Mouse (Mus musculus) limb, embryonic 11.5 days (tissue): ENCODE measurements around the gene Atp8a2. TPM values are rescaled to one million over a fixed set of nuclear protein-coding genes. Genes with fewer than 3 reads are reported as not detected.
"Not testable (repeated sequence)": the region's sequence is repeated elsewhere in the genome, so short reads cannot be mapped to it uniquely, and the experiment has no call there.

Source experiments
- ATAC-seq: fragments of 200-750 bp; cut with Nextera tagmentation; 2 replicates; pipeline ENCODE4 v1.8.0; 2017; ENCODE audit warnings: low read depth; ENCODE audit not compliant: insufficient number of reproducible peaks, low FRiP score, low TSS enrichment
- DNase-seq: peaks from one replicate; pipeline ENCODE4 v3.0.0-alpha.2; 2015; ENCODE audit warnings: low spot score
- H3K27ac ChIP-seq: fragments of 300-500 bp; sonication (generic); replicated peaks from 2 replicates; pipeline ENCODE4 v1.5.1; 2014; ENCODE audit warnings: low read depth, mild to moderate bottlenecking, low read length
- H3K27me3 ChIP-seq: fragments of 300-500 bp; sonication (generic); 2 replicates; pipeline ENCODE4 v1.6.1; 2014; ENCODE audit warnings: mild to moderate bottlenecking, low read length, mixed read lengths; ENCODE audit not compliant: control insufficient read depth, insufficient read depth
- H3K36me3 ChIP-seq: fragments of 300-500 bp; sonication (generic); 2 replicates; pipeline ENCODE4 v1.6.1; 2014; ENCODE audit warnings: mild to moderate bottlenecking, low read length, moderate library complexity, mixed read lengths; ENCODE audit not compliant: control insufficient read depth, insufficient read depth
- H3K4me1 ChIP-seq: fragments of 300-500 bp; sonication (generic); 2 replicates; pipeline ENCODE4 v1.6.1; 2014; ENCODE audit warnings: low read length, mixed read lengths; ENCODE audit not compliant: control insufficient read depth, insufficient read depth
- H3K4me2 ChIP-seq: fragments of 300-500 bp; sonication (generic); 2 replicates; pipeline ENCODE4 v1.6.1; 2014; ENCODE audit warnings: low read depth, mild to moderate bottlenecking, moderate library complexity; ENCODE audit not compliant: severe bottlenecking
- H3K4me3 ChIP-seq: fragments of 300-500 bp; sonication (generic); 2 replicates; pipeline ENCODE4 v1.5.1; 2014; ENCODE audit warnings: low read depth, low read length
- H3K9ac ChIP-seq: fragments of 300-500 bp; sonication (generic); 2 replicates; pipeline ENCODE4 v1.6.1; 2014; ENCODE audit warnings: mild to moderate bottlenecking, low read length
- H3K9me3 ChIP-seq: fragments of 300-500 bp; sonication (generic); 2 replicates; pipeline ENCODE4 v1.6.1; 2016; ENCODE audit warnings: low read length; ENCODE audit not compliant: control insufficient read depth
- WGBS: fragments of 180-500 bp; shearing (Covaris S2); extraction: QIAGEN DNeasy Blood & Tissue Kit; methylation state at CpG from one replicate; pipeline ENCODE4 v1.1.7; 2014; 5-methylcytosine and 5-hydroxymethylcytosine counted together
- polyA plus RNA-seq: library from polyadenylated mRNA; unstranded; fragments of >200 nt; fragmentation: Nextera tagmentation; extraction: Ambion mirVana; gene quantifications from 2 replicates; pipeline ENCODE4 v1.2.1, GENCODE M21; 2014

Gene Atp8a2
- polyA plus RNA-seq, 1 experiment from 2014 or later = 2.7 TPM

- Histone ChIP-seq H3K4me3 (no peak overlapping the region), H3K9ac (no peak overlapping the region), H3K9me3 (no peaks in the 10 kb centered on the region), H3K4me1 (peaks cover 12% of the 10 kb centered on the region), H3K27me3 (no peaks in the 10 kb centered on the region), H3K4me2 (no peak overlapping the region; the same call in 1 of the 2 replicates), H3K36me3 (no peaks in the 10 kb centered on the region), H3K27ac (no peak overlapping the region)
- WGBS = 21% methylated on average over 9 of the region's 9 CpGs
- DNase-seq = no peak
- ATAC-seq = no peak
These were observed 572.6 kb downstream of the Atp8a2 start for GRCm38 (mm10) chr14:59624326-59624885.

- H3K4me2 ChIP-seq = no peak overlapping the region
- WGBS = 41% methylated on average over 7 of the region's 7 CpGs
- H3K4me3 ChIP-seq = no peak overlapping the region
- H3K4me1 ChIP-seq = peaks cover 5% of the 10 kb centered on the region; the same call in 1 of the 2 replicates
- no peaks in the 10 kb centered on the region for H3K27me3 ChIP-seq
- DNase-seq = no peak
- H3K27ac ChIP-seq = no peak overlapping the region
- no peak for ATAC-seq
- no peak overlapping the region for H3K9ac ChIP-seq
- no peaks in the 10 kb centered on the region for H3K9me3 ChIP-seq
- H3K36me3 ChIP-seq = no peaks in the 10 kb centered on the region
These were observed 580.2 kb downstream of the Atp8a2 start for GRCm38 (mm10) chr14:59616802-59617201.

- H3K27ac ChIP-seq, H3K4me2 ChIP-seq, ATAC-seq, H3K4me1 ChIP-seq, H3K9me3 ChIP-seq, H3K4me3 ChIP-seq, H3K36me3 ChIP-seq, H3K9ac ChIP-seq, H3K27me3 ChIP-seq: not testable (repeated sequence)
- 73% methylated on average over 3 of the region's 3 CpGs for whole genome bisulfite sequencing
- DNase-seq = peak; percentile 19
These were observed 582.8 kb downstream of the Atp8a2 start for GRCm38 (mm10) chr14:59614149-59614548.

- ATAC-seq = no peak
- H3K4me2 ChIP-seq = no peak overlapping the region
- peak; percentile 85 for DNase-seq
These were observed 583.9 kb downstream of the Atp8a2 start for GRCm38 (mm10) chr14:59612920-59613625.

GRCm38 (mm10) chr14:59607021-59607420, 590.0 kb downstream of the Atp8a2 start:
- Histone ChIP-seq H3K4me2 (no peak overlapping the region), H3K9me3 (no peaks in the 10 kb centered on the region), H3K4me3 (no peak overlapping the region), H3K4me1 (no peaks in the 10 kb centered on the region), H3K27ac (no peak overlapping the region), H3K36me3 (no peaks in the 10 kb centered on the region), H3K9ac (no peak overlapping the region), H3K27me3 (no peaks in the 10 kb centered on the region)
- 47% methylated on average over 3 of the region's 3 CpGs for WGBS
- DNase-seq = peak; percentile 21
- no peak for ATAC-seq

More at GRCm38 (mm10) chr14:59612920-59613625, 583.9 kb downstream of the Atp8a2 start:
- H3K4me3 ChIP-seq = no peak overlapping the region
- no peak overlapping the region for H3K9ac ChIP-seq
- H3K36me3 ChIP-seq = no peaks in the 10 kb centered on the region
- H3K9me3 ChIP-seq = no peaks in the 10 kb centered on the region
- peaks cover 5% of the 10 kb centered on the region; the same call in 1 of the 2 replicates for H3K4me1 ChIP-seq
- WGBS = 42% methylated on average over 14 of the region's 14 CpGs
- H3K27me3 ChIP-seq = no peaks in the 10 kb centered on the region
- no peak overlapping the region for H3K27ac ChIP-seq

GRCm38 (mm10) chr14:59605671-59606353, 591.2 kb downstream of the Atp8a2 start:
- Histone ChIP-seq H3K4me1 (no peaks in the 10 kb centered on the region), H3K27me3 (no peaks in the 10 kb centered on the region), H3K4me3 (no peak overlapping the region), H3K9me3 (no peaks in the 10 kb centered on the region), H3K36me3 (no peaks in the 10 kb centered on the region), H3K9ac (no peak overlapping the region), H3K4me2 (no peak overlapping the region), H3K27ac (no peak overlapping the region)
- ATAC-seq = no peak
- WGBS = 27% methylated on average over 5 of the region's 5 CpGs
- DNase-seq = peak; percentile 86

- Histone ChIP-seq H3K36me3 (no peaks in the 10 kb centered on the region), H3K4me3 (no peak overlapping the region), H3K27me3 (no peaks in the 10 kb centered on the region), H3K4me2 (no peak overlapping the region), H3K4me1 (no peaks in the 10 kb centered on the region), H3K27ac (no peak overlapping the region), H3K9ac (no peak overlapping the region), H3K9me3 (no peaks in the 10 kb centered on the region)
- DNase-seq = peak; percentile 48
- no peak for ATAC-seq
- 68% methylated on average over 5 of the region's 5 CpGs for WGBS
These were observed 592.9 kb downstream of the Atp8a2 start for GRCm38 (mm10) chr14:59604002-59604645.

GRCm38 (mm10) chr14:59598260-59598627, 598.7 kb downstream of the Atp8a2 start:
- H3K4me1 ChIP-seq = peaks cover 4% of the 10 kb centered on the region; the same call in 1 of the 2 replicates
- H3K4me3 ChIP-seq = peak overlapping the region; percentile 91
- H3K9ac ChIP-seq = peak overlapping the region; percentile 73
- no peaks in the 10 kb centered on the region for H3K9me3 ChIP-seq
- H3K4me2 ChIP-seq = peak overlapping the region; percentile 62
- H3K27ac ChIP-seq = no peak overlapping the region
- H3K36me3 ChIP-seq = no peaks in the 10 kb centered on the region
- ATAC-seq = no peak
- 3% methylated on average over 8 of the region's 8 CpGs for WGBS
- no peaks in the 10 kb centered on the region for H3K27me3 ChIP-seq
- DNase-seq = no peak
